In the genomic region with DNA sequence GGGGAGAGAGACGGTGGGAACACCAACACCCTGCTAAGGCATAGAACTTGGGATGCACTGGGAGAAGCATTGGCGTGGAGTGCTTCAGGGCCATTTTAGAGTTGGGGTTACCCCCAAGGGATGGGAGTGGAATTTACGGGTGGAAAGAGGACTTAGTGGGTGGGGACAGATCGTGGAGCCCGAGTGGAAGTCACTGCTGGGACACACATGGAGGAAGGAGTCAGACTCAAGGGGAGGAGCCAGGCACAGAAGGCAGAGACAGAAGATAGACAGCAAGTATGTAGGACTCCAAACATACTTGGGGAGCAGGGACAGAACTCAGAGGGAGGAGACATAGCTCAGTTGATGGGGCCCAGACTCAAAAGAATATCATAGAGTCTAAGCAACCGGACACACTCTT, we compare ENCODE assay signal across 9 mouse cellular contexts. TPM values are rescaled to one million over a fixed set of nuclear protein-coding genes. Genes with fewer than 3 reads are reported as not detected.
DNase-seq lines count a peak whose midpoint lies in the region; ATAC-seq lines count a peak whose summit lies in the region.
"Had no signal": no experiment of that assay in that cellular context is flagged by ENCODE, and none has a peak within 500 bp of the region (broad histone marks: within the 10 kb centered on the region; RNA-seq: fewer than 3 reads in every experiment).

No protein-coding gene starts in this region.

- no peak for DNase-seq in heart, postnatal 10 days
- DNase-seq in brain, adult 2 months (ENCODE audit: low read depth, low spot score): peak; percentile 73
- no peak for DNase-seq in cerebellum, adult 8-10 months
- no peak for DNase-seq in urinary bladder, adult 18-20 months (ENCODE audit: low spot score in 2 of 2)
- DNase-seq in spleen, postnatal 10 days (ENCODE audit: low spot score in 2 of 2): no peak

- WGBS in heart, embryonic 15.5 days: 26% methylated on average over 6 of the region's 6 CpGs
- 21% methylated on average over 6 of the region's 6 CpGs for WGBS in hindbrain, embryonic 12.5 days
- WGBS in midbrain, embryonic 12.5 days: 23% methylated on average over 6 of the region's 6 CpGs

- no peak for ATAC-seq in heart, embryonic 15.5 days (replicated peaks; ENCODE audit: insufficient number of reproducible peaks, insufficient read depth, low FRiP score, low read depth)
- ATAC-seq in hindbrain, embryonic 12.5 days (ENCODE audit: low FRiP score): no peak
- no peak for ATAC-seq in midbrain, embryonic 12.5 days (ENCODE audit: low FRiP score, low read depth)

- intact Hi-C loops in heart, postnatal 10 days (cut with DNase I): loop anchor here (1.0 to 2.0 kb wide), 2 partner anchors 36 to 136 kb away; no protein-coding TSS in a partner anchor

- H3K9ac ChIP-seq in heart, embryonic 15.5 days: peak overlapping the region; percentile 30; the same call in 1 of the 2 replicates
- H3K9ac ChIP-seq in hindbrain, embryonic 12.5 days: no peak overlapping the region
- 0 out of 2 replicates have a peak overlapping the region, but pooled peaks have one; percentile 7 for H3K9ac ChIP-seq in midbrain, embryonic 12.5 days (replicated peaks)

- H3K9me3 ChIP-seq in heart, embryonic 15.5 days (replicated peaks): no peaks in the 10 kb centered on the region
- no peaks in the 10 kb centered on the region for H3K9me3 ChIP-seq in hindbrain, embryonic 12.5 days (replicated peaks)
- no peaks in the 10 kb centered on the region for H3K9me3 ChIP-seq in midbrain, embryonic 12.5 days

- peak overlapping the region; percentile 48 for H3K4me3 ChIP-seq in heart, embryonic 15.5 days
- peak overlapping the region; percentile 33 for H3K4me3 ChIP-seq in hindbrain, embryonic 12.5 days
- peak overlapping the region; percentile 34 for H3K4me3 ChIP-seq in midbrain, embryonic 12.5 days

- H3K36me3 ChIP-seq in heart, embryonic 15.5 days: peaks cover 12% of the 10 kb centered on the region; the same call in 1 of the 2 replicates
- peaks cover 30% of the 10 kb centered on the region for H3K36me3 ChIP-seq in hindbrain, embryonic 12.5 days
- peaks cover 17% of the 10 kb centered on the region for H3K36me3 ChIP-seq in midbrain, embryonic 12.5 days

- H3K27me3 ChIP-seq in heart, embryonic 15.5 days: peaks cover 53% of the 10 kb centered on the region
- H3K27me3 ChIP-seq in hindbrain, embryonic 12.5 days: peaks cover 52% of the 10 kb centered on the region
- H3K27me3 ChIP-seq in midbrain, embryonic 12.5 days: peaks cover 52% of the 10 kb centered on the region

- H3K27ac ChIP-seq in heart, embryonic 15.5 days: no peak overlapping the region
- no peak overlapping the region for H3K27ac ChIP-seq in hindbrain, embryonic 12.5 days
- no peak overlapping the region for H3K27ac ChIP-seq in midbrain, embryonic 12.5 days (replicated peaks)

- H3K4me2 ChIP-seq in heart, embryonic 15.5 days: peak overlapping the region; percentile 81
- peak overlapping the region; percentile 64 for H3K4me2 ChIP-seq in hindbrain, embryonic 12.5 days (replicated peaks)
- peak overlapping the region; percentile 62 for H3K4me2 ChIP-seq in midbrain, embryonic 12.5 days (replicated peaks)

- peaks cover 17% of the 10 kb centered on the region for H3K4me1 ChIP-seq in heart, embryonic 15.5 days (replicated peaks)
- peaks cover 22% of the 10 kb centered on the region for H3K4me1 ChIP-seq in hindbrain, embryonic 12.5 days
- peaks cover 20% of the 10 kb centered on the region for H3K4me1 ChIP-seq in midbrain, embryonic 12.5 days

RNA-seq across cellular contexts. Expression of a gene that starts 1.2 kb away (rescaled TPM):
- polyA plus RNA-seq in heart, embryonic 15.5 days (2015; fragmentation: Nextera tagmentation; extraction: Ambion mirVana): 2.7 and 3.5 TPM in 2 replicates
- 1 to 10 TPM; 6.1 to 6.7 TPM for total RNA-seq in heart, postnatal 10 days (2021)
- 1.1 and 1.2 TPM in 2 replicates for polyA plus RNA-seq in hindbrain, embryonic 12.5 days (2016; fragmentation: Nextera tagmentation; extraction: Ambion mirVana)
- 0.61 and 1.0 TPM in 2 replicates for polyA plus RNA-seq in midbrain, embryonic 12.5 days (2016; fragmentation: Nextera tagmentation; extraction: Ambion mirVana)

RNA-seq across cellular contexts. Expression of a gene that starts 8.2 kb away (rescaled TPM):
- 26.4 and 40.4 TPM in 2 replicates for polyA plus RNA-seq in heart, embryonic 15.5 days (2015; fragmentation: Nextera tagmentation; extraction: Ambion mirVana)
- total RNA-seq in heart, postnatal 10 days (2021): 10 to 100 TPM; 36.6 to 48.2 TPM
- polyA plus RNA-seq in hindbrain, embryonic 12.5 days (2016; fragmentation: Nextera tagmentation; extraction: Ambion mirVana): 33.4 and 39.8 TPM in 2 replicates
- polyA plus RNA-seq in midbrain, embryonic 12.5 days (2016; fragmentation: Nextera tagmentation; extraction: Ambion mirVana): 38.0 and 39.4 TPM in 2 replicates

RNA-seq across cellular contexts. Expression of a gene that starts 8.4 kb away (rescaled TPM):
- 76.5 and 77.3 TPM in 2 replicates for polyA plus RNA-seq in heart, embryonic 15.5 days (2015; fragmentation: Nextera tagmentation; extraction: Ambion mirVana)
- 10 to 100 TPM; 47.1 to 49.0 TPM for total RNA-seq in heart, postnatal 10 days (2021)
- 90.3 and 91.0 TPM in 2 replicates for polyA plus RNA-seq in hindbrain, embryonic 12.5 days (2016; fragmentation: Nextera tagmentation; extraction: Ambion mirVana)
- polyA plus RNA-seq in midbrain, embryonic 12.5 days (2016; fragmentation: Nextera tagmentation; extraction: Ambion mirVana): 92.3 and 103 TPM in 2 replicates

RNA-seq across cellular contexts. Expression of a gene that starts 16.8 kb away (rescaled TPM):
- polyA plus RNA-seq in heart, embryonic 15.5 days (2015; fragmentation: Nextera tagmentation; extraction: Ambion mirVana): 0.10 TPM in 1 of 2 replicates, not detected in the other
- not detected for total RNA-seq in heart, postnatal 10 days (2021)
- not detected in 2 replicates for polyA plus RNA-seq in hindbrain, embryonic 12.5 days (2016; fragmentation: Nextera tagmentation; extraction: Ambion mirVana)
- not detected in 2 replicates for polyA plus RNA-seq in midbrain, embryonic 12.5 days (2016; fragmentation: Nextera tagmentation; extraction: Ambion mirVana)

RNA-seq across cellular contexts. Expression of a gene that starts 18.2 kb away (rescaled TPM):
- polyA plus RNA-seq in heart, embryonic 15.5 days (2015; fragmentation: Nextera tagmentation; extraction: Ambion mirVana): not detected in 2 replicates
- not detected for total RNA-seq in heart, postnatal 10 days (2021)
- not detected in 2 replicates for polyA plus RNA-seq in hindbrain, embryonic 12.5 days (2016; fragmentation: Nextera tagmentation; extraction: Ambion mirVana)
- polyA plus RNA-seq in midbrain, embryonic 12.5 days (2016; fragmentation: Nextera tagmentation; extraction: Ambion mirVana): 1.3 and 2.4 TPM in 2 replicates
- total RNA-seq: left cerebral cortex, postnatal 25 days had no signal
